Mouse (Mus musculus): Measurements from ENCODE around the gene Dennd1c.

Dennd1c gene

GRCm38 (mm10) chr17:57047406-57047805 lies 30.9 kb downstream of the Dennd1c start:
- peak; percentile 29 for DNase-seq (ENCODE audit: low spot score)

GRCm38 (mm10) chr17:57041554-57041953 lies 36.8 kb downstream of the Dennd1c start, which contains the start of gene Slc25a41:
Gene Slc25a41 (minus strand): TSS chr17:57041654.
- no peak for DNase-seq (ENCODE audit: low spot score)

GRCm38 (mm10) chr17:57038978-57039377 lies 39.3 kb downstream of the Dennd1c start:
- no peak for DNase-seq (ENCODE audit: low spot score)

GRCm38 (mm10) chr17:57032854-57033253 lies 45.5 kb downstream of the Dennd1c start:
- DNase-seq (ENCODE audit: low spot score): no peak

GRCm38 (mm10) chr17:57031661-57032420 lies 46.5 kb downstream of the Dennd1c start:
- peak; percentile 100 for DNase-seq (ENCODE audit: low spot score)

GRCm38 (mm10) chr17:57030931-57031660 lies 47.2 kb downstream of the Dennd1c start, which contains the start of gene Khsrp:
Gene Khsrp (minus strand): TSS chr17:57031522.
- peak; percentile 58 for DNase-seq (ENCODE audit: low spot score)

GRCm38 (mm10) chr17:57029691-57030090 lies 48.6 kb downstream of the Dennd1c start:
- peak; percentile 20 for DNase-seq (ENCODE audit: low spot score)

- no peak for DNase-seq (ENCODE audit: low spot score)
Observed at GRCm38 (mm10) chr17:57027471-57027870, 50.8 kb downstream of the Dennd1c start.

GRCm38 (mm10) chr17:57020960-57021359 lies 57.4 kb downstream of the Dennd1c start:
- no peak for DNase-seq (ENCODE audit: low spot score)

GRCm38 (mm10) chr17:57019693-57020092 lies 58.6 kb downstream of the Dennd1c start:
- DNase-seq (ENCODE audit: low spot score): no peak
